Mouse (Mus musculus): ENCODE measurements around the gene Gm20379. TPM values are rescaled to one million over a fixed set of nuclear protein-coding genes. Genes with fewer than 3 reads are reported as not detected.

Gm20379 gene
- not detected in 2 replicates for polyA plus RNA-seq (2012)

GRCm38 (mm10) chr13:92305680-92306079 is at the start of gene Gm20379:
Gm20379 (plus strand) TSS chr13:92305980.
- TF ChIP-seq TAL1 (IDR thresholded peaks at IDR 0.05; ENCODE audit: low read length) (no peak), GATA1 (IDR thresholded peaks at IDR 0.05; ENCODE audit: low read length) (no peak)
- Histone ChIP-seq H3K4me3 (replicated peaks) (no peak within 1 kb of the TSS), H3K9me3 (ENCODE audit: control insufficient read depth, low read length) (no peaks in the 10 kb centered on the region), H3K36me3 (ENCODE audit: control insufficient read depth) (peaks cover 53% of the 10 kb centered on the region), H3K4me1 (ENCODE audit: control insufficient read depth) (no peaks in the 10 kb centered on the region), H3K27me3 (ENCODE audit: control insufficient read depth) (no peaks in the 10 kb centered on the region)

GRCm38 (mm10) chr13:92261329-92261728 is 44.5 kb upstream of the Gm20379 start:
- H3K9me3 ChIP-seq (ENCODE audit: control insufficient read depth, low read length), result no peaks in the 10 kb centered on the region
- peaks cover 36% of the 10 kb centered on the region for H3K36me3 ChIP-seq (ENCODE audit: control insufficient read depth)
- TF ChIP-seq TAL1 (IDR thresholded peaks at IDR 0.05; ENCODE audit: low read length), result no peak
- no peak for TF ChIP-seq GATA1 (IDR thresholded peaks at IDR 0.05; ENCODE audit: low read length)
- H3K4me1 ChIP-seq (ENCODE audit: control insufficient read depth), result no peaks in the 10 kb centered on the region
- H3K4me3 ChIP-seq (replicated peaks), result no peak overlapping the region
- H3K27me3 ChIP-seq (ENCODE audit: control insufficient read depth), result no peaks in the 10 kb centered on the region

DNA sequence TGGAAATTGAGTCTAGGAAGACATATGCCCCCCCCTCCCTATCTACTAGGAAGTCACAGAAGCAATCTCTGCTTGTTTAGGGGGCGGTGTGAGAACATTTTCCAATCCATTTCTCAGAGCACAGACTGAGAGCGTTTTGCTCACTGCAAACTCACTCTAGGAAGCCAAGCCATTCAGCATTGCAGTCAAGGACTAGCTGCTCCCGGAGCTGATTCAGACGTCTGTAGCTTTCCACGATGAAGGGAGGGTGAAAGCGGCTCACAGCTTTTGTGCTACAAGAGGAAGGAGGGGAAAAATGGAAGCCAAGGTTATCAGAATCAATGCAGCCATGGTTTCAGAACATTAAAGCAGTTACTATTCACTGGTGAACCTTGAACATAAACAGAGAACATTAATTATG is 42.2 kb upstream of the Gm20379 start:
- Histone ChIP-seq H3K27me3 (ENCODE audit: control insufficient read depth) (no peaks in the 10 kb centered on the region), H3K4me3 (replicated peaks) (no peak overlapping the region), H3K4me1 (ENCODE audit: control insufficient read depth) (no peaks in the 10 kb centered on the region), H3K9me3 (ENCODE audit: control insufficient read depth, low read length) (no peaks in the 10 kb centered on the region), H3K36me3 (ENCODE audit: control insufficient read depth) (peaks cover 33% of the 10 kb centered on the region)
- no peak for TF ChIP-seq TAL1 (IDR thresholded peaks at IDR 0.05; ENCODE audit: low read length)

DNA sequence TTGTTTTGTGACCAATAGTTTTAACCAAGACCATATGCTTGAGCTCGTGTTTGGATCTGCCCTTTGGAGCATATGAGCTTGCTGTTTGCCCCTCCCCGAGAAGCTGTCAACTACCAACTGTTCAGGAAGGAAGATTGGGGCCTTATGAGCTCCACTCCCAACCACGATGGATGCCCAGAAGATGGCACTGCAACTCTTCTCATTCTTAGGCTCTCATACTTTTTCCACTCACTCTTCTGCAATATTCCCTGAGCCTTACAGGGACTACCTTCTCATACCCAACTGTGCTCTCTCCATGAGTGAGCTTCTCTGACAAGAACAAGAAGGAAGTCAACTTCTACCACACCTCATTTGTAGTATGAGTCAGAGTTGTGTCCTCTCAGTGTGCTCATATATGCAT is 38.7 kb upstream of the Gm20379 start:
- H3K4me3 ChIP-seq (replicated peaks), result no peak overlapping the region
- TF ChIP-seq GATA1 (IDR thresholded peaks at IDR 0.05; ENCODE audit: low read length) (no peak), TAL1 (IDR thresholded peaks at IDR 0.05; ENCODE audit: low read length) (no peak)

DNA sequence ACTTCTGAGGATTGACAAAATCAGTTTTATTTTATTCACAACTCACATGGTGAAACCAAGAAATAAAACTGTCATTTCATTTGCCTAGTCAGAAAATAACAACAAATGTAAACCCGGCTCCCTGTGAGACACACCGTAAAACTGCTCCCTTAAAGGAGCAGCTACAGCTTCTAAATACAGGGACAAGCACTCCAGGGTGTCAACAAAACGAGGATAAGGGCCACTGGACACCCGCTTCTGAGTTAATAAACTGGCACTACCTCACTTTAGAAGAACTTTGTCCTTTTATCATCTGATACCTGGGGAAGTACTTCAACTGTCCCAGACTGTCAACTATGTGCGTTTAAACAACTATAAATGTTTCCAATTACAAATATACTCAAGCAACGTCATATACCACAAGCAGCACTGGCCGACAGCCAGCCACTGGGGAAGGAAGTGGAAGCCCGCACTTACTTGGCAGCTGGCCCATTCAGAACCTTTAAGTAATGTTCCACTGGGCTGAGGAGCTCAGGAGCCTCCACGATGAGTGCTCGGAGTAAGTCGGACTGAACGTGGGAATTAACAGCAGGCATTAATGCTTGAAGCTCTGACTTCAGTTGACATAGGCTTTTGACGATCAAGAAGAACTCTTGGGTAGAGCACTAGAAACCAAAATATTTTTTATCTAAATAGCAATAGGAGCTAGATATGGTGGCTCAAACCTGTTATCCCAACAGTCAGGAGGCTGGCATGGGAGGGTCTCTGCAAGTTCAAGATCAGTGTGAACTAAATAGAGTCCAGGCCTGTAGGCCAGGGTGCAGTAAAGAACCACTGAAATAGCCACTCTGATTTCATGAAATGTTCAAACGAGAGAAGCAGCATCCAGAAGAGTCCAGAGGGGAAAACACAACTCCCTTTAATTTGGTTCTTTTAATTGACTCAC is 31.2 kb upstream of the Gm20379 start:
- Histone ChIP-seq H3K36me3 (ENCODE audit: control insufficient read depth) (peaks cover 24% of the 10 kb centered on the region), H3K27me3 (ENCODE audit: control insufficient read depth) (no peaks in the 10 kb centered on the region), H3K4me3 (replicated peaks) (no peak overlapping the region), H3K9me3 (ENCODE audit: control insufficient read depth, low read length) (no peaks in the 10 kb centered on the region), H3K4me1 (ENCODE audit: control insufficient read depth) (no peaks in the 10 kb centered on the region)
- TF ChIP-seq TAL1 (IDR thresholded peaks at IDR 0.05; ENCODE audit: low read length) (no peak), GATA1 (IDR thresholded peaks at IDR 0.05; ENCODE audit: low read length) (no peak)

More for the DNA sequence above, 38.7 kb upstream of the Gm20379 start:
- Histone ChIP-seq H3K9me3 (ENCODE audit: control insufficient read depth, low read length) (no peaks in the 10 kb centered on the region), H3K4me1 (ENCODE audit: control insufficient read depth) (no peaks in the 10 kb centered on the region), H3K36me3 (ENCODE audit: control insufficient read depth) (peaks cover 20% of the 10 kb centered on the region), H3K27me3 (ENCODE audit: control insufficient read depth) (no peaks in the 10 kb centered on the region)

GRCm38 (mm10) chr13:92275292-92275691 is 30.5 kb upstream of the Gm20379 start:
- no peaks in the 10 kb centered on the region for H3K4me1 ChIP-seq (ENCODE audit: control insufficient read depth)
- H3K36me3 ChIP-seq (ENCODE audit: control insufficient read depth), result peaks cover 24% of the 10 kb centered on the region
- TF ChIP-seq TAL1 (IDR thresholded peaks at IDR 0.05; ENCODE audit: low read length), result no peak
- no peak for TF ChIP-seq GATA1 (IDR thresholded peaks at IDR 0.05; ENCODE audit: low read length)
- no peaks in the 10 kb centered on the region for H3K9me3 ChIP-seq (ENCODE audit: control insufficient read depth, low read length)
- H3K27me3 ChIP-seq (ENCODE audit: control insufficient read depth), result no peaks in the 10 kb centered on the region
- H3K4me3 ChIP-seq (replicated peaks), result no peak overlapping the region

GRCm38 (mm10) chr13:92277027-92277426 is 28.8 kb upstream of the Gm20379 start:
- no peaks in the 10 kb centered on the region for H3K4me1 ChIP-seq (ENCODE audit: control insufficient read depth)
- peaks cover 26% of the 10 kb centered on the region for H3K36me3 ChIP-seq (ENCODE audit: control insufficient read depth)
- TF ChIP-seq GATA1 (IDR thresholded peaks at IDR 0.05; ENCODE audit: low read length) (no peak), TAL1 (IDR thresholded peaks at IDR 0.05; ENCODE audit: low read length) (no peak)
- H3K4me3 ChIP-seq (replicated peaks), result no peak overlapping the region
- H3K27me3 ChIP-seq (ENCODE audit: control insufficient read depth), result no peaks in the 10 kb centered on the region
- no peaks in the 10 kb centered on the region for H3K9me3 ChIP-seq (ENCODE audit: control insufficient read depth, low read length)

- peaks cover 46% of the 10 kb centered on the region for H3K36me3 ChIP-seq (ENCODE audit: control insufficient read depth)
- no peak overlapping the region for H3K4me3 ChIP-seq (replicated peaks)
- no peaks in the 10 kb centered on the region for H3K27me3 ChIP-seq (ENCODE audit: control insufficient read depth)
- no peaks in the 10 kb centered on the region for H3K4me1 ChIP-seq (ENCODE audit: control insufficient read depth)
- TF ChIP-seq TAL1 (IDR thresholded peaks at IDR 0.05; ENCODE audit: low read length) (no peak), GATA1 (IDR thresholded peaks at IDR 0.05; ENCODE audit: low read length) (no peak)
- no peaks in the 10 kb centered on the region for H3K9me3 ChIP-seq (ENCODE audit: control insufficient read depth, low read length)
Observed at GRCm38 (mm10) chr13:92291605-92292004, 14.2 kb upstream of the Gm20379 start.

- Histone ChIP-seq H3K4me3 (replicated peaks) (no peak overlapping the region), H3K27me3 (ENCODE audit: control insufficient read depth) (no peaks in the 10 kb centered on the region), H3K4me1 (ENCODE audit: control insufficient read depth) (no peaks in the 10 kb centered on the region), H3K9me3 (ENCODE audit: control insufficient read depth, low read length) (no peaks in the 10 kb centered on the region), H3K36me3 (ENCODE audit: control insufficient read depth) (peaks cover 51% of the 10 kb centered on the region)
- TF ChIP-seq GATA1 (IDR thresholded peaks at IDR 0.05; ENCODE audit: low read length), result no peak
- TF ChIP-seq TAL1 (IDR thresholded peaks at IDR 0.05; ENCODE audit: low read length), result no peak
Observed at GRCm38 (mm10) chr13:92293883-92294282, 11.9 kb upstream of the Gm20379 start.

Measured in erythroblast, embryonic 14.5 days (primary cell).